Mouse (Mus musculus) 3T3-L1 (cell line): Measurements from ENCODE around the gene Olfr384.
"Not testable (repeated sequence)": the region's sequence is repeated elsewhere in the genome, so short reads cannot be mapped to it uniquely, and the experiment has no call there.

Experiments used
- DNase-seq: peaks from one replicate; pipeline ENCODE4 v3.0.0-alpha.2; 2015; ENCODE audit warnings: low read depth, low spot score

The Olfr384 gene

DNA sequence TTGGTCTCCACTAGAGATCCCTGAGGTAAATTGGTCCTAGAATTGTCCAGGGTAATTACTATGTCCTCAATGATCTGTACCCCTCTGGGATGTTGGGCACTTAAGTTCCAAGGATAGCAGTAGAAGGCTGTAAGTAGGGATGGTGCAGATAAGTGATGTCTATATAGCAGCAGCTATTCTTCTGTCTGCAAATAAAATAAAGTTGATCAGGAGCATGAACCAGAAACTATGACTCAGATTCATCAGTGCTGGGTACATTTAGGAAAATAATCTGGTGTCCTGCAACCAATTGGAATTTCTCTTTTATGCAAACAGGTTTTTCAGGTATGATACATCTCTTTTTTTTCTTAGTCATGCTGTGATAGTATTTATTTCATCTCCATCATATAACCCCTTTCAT is at the start of gene Olfr384:
Gene Olfr384, plus strand, starts transcription at position 301 of the 400 bp plus-strand sequence.
- DNase-seq = no peak

DNA sequence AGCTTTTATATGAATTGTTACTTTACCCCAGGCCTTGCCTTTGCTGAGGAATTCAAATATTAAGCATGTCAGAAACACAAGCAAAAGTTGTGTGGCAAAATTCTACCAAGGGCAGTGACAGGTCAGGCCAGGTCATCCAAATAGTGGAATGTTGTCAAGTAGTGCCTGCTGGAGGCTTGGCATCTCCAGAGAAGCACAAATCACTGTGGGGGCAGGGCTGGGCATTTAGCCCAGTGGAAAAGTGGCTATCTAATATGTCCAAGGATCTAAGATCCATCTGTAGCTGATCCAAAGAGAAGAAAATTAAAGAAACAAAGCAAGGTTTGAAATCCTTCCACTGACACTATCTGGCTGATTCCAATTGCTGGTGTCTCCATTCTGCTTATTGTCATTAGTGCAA is 18.5 kb upstream of the Olfr384 start:
- DNase-seq = no peak

DNA sequence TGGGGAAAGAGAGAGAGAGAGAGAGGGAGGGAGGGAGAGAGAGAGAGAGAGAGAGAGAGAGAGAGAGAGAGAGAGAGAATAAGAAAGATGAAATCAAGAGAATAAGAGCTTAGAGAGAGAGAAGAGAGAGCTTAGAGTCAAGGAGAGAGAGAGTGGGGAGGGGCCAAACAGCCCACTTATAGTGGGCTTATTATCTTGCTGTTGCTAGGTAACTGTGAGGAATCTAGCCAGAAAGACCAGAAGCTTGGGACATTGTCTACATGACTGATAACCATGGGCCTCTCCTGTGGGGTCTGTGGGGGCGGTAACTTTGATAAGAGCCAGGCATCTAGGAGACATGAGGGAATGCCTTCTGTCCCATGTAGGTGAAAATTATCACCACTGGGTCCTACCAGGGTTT is 15.2 kb upstream of the Olfr384 start:
- not testable (repeated sequence) for DNase-seq

DNA sequence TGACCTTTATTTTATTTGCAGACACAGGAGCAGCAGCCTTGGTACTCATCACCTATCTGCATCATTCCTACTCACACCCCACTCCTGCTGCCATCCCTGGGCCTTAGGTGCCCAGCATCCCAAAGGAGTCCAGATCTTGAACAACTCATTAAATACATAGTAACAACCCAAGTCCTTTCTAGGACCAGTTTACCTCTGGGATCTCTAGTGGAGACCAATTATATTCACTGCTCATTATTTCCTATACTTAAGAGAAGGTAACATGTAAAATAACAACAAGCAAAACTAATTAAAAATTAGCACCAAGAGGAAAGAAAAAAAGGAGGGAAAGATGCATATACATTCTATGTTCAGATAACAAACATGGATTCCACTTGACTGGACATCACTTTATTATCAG is 5.5 kb upstream of the Olfr384 start, which contains the start of gene Olfr385:
Gene Olfr385, minus strand, starts transcription at position 101 of the 400 bp plus-strand sequence.
- DNase-seq = no peak
